Mouse (Mus musculus) kidney, postnatal 14 days (tissue): ENCODE results near the gene Ccdc155.
A peak's percentile ranks its signal among the peaks of the same experiment; 100 is the strongest.

Source experiments
- DNase-seq: peaks from one replicate; pipeline ENCODE4 v3.0.0; 2022; ENCODE audit warnings: mixed read lengths

Ccdc155 gene

DNA sequence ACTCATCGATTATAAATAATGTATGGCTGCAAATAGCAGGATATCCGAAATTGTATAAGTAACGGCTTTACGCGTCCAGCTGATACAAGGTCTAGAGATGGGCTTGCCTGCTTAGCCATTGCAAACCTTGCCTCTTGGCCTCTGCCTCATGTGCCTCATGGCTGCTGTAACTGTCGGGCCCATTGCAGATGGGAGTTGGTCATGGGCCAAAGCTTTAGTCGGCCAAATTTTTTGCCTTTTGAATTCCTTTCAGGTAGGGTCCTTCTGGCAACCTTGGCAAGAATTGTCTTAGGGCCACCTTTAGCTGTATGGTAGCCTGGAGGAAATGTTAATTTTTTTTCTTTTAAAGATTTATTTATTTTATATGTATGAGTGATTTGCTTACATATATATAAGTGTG, 20.1 kb upstream of the Ccdc155 start:
- no peak for DNase-seq

DNA sequence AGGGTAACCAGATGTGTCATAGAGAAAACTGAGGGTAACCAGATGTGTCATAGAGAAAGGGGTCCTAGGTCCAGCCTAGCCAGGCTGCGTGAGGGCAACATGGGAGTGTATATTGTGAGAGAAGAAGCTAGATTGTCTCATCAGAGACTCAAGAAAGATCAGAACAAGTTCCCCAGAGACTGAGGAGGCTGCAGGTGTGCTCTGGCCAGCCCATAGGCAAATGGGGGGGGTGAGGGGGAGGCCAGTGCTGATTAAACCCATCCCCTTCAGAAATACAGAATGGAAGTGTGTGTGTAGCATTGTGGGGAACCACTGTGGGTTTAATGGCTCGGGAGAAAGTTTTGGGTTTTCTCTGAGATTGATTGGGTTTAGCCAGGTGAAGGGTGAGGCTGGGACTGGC, 17.0 kb upstream of the Ccdc155 start:
- no peak for DNase-seq

DNA sequence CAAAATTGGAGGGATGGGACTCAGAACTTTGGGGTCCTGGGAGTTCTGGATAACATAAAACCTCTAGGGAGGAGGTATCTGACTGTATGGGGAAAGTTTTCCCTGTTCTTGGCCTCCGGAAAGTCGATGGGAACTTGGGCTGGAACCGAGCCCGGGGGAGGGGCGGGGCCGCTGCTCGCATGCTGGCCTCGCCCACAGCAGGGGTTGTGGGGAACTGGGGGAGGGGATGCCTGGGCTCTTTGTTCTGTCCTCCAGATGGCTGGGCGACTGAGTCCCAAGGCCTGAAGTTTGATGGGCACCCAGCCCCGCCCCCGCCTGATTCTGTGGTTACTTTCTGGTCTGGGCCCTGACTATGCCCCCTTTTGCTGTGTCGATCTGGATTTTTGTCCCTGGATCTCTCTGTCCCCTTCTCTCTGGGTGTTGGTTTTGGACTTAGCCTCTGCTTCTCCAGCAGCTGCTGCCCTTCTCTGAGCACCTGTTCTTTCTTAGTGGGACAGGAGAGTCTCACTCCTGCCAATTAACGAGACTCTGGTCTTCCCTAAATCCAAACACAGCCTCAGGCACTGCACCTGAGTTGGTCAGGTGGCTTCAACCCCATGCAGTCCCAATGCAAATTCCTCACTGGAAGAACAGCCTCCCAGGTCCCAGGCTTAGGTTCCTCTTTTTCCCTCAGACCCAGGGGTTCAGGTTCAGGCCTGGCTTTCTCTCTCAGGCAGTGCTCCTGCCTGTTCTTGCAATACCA, 11.9 kb upstream of the Ccdc155 start:
- peak; percentile 88 for DNase-seq

DNA sequence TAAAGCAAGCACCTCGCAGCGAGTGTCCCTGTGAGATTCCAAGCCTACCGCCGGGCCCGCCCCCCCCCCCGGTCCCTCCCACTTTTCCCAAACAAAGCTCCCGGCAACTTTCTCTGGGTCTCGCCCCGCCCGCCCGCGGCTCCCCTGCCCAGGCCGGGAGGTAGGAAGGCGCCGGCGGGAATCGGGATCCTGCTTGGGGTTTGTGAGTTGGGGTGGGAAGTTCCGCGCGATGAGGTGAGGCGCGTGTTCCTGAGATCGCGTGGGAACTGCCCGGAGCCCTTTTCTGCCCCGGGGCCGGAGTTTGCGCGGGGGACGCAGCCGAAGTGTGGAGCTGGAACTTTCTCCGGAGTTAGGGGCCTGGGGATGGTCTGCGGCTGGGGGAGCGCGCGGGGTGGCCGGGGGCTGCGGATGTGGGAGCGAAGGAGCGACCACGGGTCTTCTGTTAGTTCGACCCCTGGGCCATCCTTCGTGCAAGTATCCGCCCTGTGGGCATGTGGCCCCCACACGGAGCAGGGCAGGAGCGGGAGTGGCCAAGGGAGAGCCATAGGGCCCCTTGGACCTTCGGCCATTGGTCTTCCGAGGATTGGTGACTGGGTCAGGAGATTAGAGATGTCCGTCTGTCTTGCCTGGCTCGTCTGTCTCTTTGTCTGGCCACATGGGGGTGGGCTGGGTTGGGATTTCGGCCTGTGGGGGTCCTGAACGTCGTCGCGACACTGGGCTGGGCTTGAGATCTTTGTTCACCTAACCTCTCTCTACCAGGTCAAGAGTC, 11.2 kb upstream of the Ccdc155 start, which contains the start of gene Tead2:
Gene Tead2, plus strand, starts transcription at position 81 of the 769 bp plus-strand sequence.
- DNase-seq: peak; percentile 72

DNA sequence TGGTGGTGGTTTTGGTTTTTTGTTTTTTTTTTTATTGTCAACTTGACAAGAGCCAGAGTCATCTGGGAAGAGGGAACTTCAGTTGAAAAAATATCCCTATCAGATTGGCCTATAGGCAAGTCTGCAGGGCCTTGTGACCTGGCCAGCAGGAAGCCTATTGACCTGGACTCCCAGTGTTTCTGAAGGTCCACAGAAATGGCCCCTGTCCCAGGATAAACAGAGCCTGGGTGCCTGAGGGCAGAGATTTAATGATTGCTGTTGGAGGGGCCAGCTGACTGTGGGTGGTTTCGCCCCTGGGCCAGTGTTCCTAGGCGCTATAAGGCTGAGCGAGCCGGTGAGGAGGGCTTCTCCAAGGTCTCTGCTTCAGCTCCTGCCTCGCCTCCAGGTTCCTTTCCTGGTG, 9.0 kb upstream of the Ccdc155 start:
- DNase-seq: no peak

DNA sequence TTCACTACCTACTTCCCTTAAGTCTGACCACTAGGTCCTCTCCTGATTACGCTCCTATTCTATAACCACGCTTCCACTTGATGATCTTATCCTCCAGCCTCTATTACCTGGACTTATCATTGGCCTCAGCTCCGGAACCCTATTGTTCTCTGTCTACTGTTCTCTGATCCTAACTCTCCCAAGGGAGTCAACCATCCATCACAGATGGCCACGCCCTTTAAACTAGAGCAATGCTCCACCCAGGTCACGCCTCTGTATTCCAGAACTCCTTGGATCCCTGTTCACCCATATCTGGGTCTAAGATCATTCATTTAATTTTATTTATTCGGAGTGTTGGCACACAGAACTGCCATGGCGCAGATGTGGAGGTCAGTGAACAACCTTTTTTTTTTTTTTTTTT, 7.7 kb upstream of the Ccdc155 start:
- no peak for DNase-seq

DNA sequence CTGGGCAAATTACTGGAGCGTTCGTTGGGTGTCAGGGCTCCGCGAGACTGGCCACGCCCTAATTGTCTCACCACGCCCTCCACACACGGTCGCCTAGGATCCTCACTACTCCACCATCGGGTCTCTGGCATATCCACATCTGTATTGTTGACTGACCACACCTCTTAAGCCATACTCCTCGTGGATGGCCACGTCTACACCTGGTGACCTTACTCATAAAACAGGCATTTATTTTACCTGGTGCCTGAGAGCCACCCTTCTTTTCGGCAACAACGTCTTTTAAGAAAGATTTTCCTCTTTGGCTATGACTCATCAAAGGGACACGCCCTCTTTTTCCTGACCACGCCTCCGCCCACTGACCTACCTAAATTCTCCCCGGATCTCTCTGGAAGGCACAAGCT, 7.2 kb upstream of the Ccdc155 start, which contains the start of gene Dkkl1:
Gene Dkkl1, minus strand, starts transcription at position 297 of the 401 bp plus-strand sequence.
- no peak for DNase-seq

DNA sequence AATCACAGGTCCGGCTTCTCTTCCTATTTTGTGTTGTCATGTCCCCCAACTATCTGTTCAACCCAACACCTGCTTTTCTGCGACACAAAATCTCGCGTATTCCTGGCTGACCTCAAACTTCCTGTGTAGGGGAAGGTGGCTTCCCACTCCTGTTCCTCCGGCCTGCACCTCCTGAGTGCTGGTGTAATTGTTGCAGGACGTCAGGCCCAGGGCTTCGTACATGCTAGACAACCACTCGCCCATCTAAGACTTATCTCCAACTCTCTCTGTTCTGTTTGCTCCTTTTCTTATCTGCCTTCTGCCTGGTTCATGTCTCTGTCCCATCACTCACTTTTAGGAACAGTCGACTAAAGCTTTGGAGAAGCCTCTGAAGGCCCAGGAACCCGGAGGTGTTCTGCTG, 6.4 kb upstream of the Ccdc155 start:
- no peak for DNase-seq

DNA sequence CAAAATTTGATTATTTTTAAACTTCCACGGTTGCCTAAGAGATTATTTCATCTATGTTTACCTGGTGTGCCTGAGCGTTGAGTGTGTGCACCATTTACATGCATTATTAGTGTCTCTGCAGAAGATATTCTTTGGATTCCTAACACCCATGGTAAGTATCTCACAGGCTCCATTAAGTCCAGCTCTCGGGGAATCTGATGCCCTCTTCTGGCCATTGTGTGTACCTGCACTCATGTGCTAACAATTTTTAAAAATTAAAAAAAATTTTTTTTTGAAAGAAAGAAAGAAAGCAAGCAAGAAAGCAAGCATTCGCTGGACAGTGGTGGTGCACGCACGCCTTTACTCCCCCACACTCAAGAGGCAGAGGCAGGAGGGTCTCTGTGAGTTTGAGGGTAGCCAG, 3.6 kb upstream of the Ccdc155 start:
- DNase-seq: no peak

DNA sequence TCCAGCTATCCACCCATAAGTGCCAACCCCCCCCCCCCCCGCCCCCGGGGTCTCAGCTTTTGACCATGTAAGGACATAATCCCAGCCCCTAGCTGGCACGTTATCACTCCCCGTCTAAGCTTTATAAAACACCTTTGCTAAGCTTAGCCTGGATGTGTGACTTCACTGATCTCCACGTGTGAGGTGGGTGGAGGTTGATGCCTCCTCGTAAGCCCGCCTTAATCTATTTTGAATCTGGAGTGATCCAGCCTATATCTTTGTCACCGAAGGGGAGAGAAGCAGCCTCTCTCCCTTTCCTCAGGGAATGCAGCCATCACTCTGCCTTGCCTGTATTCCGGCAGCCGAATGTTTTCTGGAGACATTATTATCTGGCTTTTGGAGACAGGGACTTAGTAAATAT, 2.0 kb downstream of the Ccdc155 start:
- no peak for DNase-seq

DNA sequence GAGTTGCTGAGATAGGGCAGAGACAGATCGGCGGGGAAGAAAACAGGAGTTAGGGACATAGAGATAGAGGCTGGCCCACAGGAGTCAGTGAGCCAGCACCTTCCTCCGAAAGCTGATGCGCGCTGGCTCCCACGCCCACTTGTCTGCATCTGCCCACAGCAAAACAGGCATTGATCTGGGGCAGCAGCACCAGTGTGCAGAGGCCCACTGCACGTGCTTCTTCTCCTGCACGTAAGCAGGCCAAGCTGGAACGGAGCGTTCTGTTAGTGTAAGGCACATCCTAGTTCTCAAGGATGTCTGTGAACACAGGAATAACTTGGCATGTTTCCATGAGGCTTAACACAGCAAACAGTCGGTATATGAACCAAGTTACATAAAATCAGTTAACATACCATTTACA, 5.7 kb downstream of the Ccdc155 start:
- no peak for DNase-seq

DNA sequence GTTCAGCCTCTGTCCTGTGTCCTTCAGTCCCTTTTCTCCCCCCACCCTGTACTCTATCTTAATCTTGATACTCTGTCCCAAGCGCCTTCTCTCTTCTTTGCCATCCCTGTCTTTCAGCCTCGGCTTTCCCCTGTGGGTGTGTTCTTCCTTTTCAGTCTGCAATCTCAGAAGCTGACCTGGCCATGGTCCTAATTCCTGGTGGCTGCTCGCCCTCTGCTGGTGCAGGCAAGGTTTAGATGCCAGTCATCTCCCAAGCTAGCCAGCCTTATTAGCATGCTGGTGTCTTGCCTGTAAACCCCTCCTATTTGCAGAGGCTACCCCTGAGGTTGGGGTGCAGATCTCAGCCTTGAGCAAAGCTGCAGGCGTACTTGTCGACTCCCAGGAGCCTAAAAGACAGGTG, 6.3 kb downstream of the Ccdc155 start:
- DNase-seq: peak; percentile 84

DNA sequence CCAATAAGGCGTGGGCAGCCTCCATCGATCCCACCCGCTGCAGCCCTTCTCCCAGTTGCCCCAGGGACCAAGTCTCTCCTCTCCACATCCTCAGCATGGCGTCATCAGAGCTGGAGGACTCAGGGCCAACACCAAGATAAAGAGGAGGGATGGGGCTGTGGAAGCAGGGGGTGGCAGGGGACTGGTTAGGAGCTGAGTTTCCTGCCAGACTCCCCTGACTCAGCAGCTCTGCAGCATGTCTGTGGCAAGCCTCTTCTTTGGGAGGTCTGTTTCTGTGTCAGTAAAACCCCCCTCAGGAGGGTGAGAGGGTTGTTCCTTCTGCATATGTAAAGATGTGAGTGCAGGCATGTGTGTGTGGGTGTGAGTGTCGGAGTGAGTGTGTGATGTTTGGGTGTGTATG, 7.7 kb downstream of the Ccdc155 start:
- no peak for DNase-seq

DNA sequence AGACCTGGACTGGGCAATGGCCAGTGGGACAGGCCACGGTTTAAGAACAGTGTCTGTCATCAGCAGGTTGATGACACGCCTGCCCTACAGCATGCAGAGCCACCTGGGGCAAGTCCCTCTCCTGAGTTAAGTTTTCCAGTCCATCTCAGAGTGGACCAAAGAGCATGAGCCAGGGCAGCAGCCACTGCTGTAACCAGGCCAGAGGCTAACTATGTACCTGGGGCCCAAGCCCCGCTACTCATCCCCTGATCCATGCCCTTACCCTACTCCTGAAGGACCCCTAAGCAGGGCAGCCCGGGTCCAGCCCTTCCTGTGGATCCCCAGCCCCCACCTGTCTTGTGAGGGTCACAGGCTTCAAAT, 8.5 kb downstream of the Ccdc155 start:
- DNase-seq: no peak

DNA sequence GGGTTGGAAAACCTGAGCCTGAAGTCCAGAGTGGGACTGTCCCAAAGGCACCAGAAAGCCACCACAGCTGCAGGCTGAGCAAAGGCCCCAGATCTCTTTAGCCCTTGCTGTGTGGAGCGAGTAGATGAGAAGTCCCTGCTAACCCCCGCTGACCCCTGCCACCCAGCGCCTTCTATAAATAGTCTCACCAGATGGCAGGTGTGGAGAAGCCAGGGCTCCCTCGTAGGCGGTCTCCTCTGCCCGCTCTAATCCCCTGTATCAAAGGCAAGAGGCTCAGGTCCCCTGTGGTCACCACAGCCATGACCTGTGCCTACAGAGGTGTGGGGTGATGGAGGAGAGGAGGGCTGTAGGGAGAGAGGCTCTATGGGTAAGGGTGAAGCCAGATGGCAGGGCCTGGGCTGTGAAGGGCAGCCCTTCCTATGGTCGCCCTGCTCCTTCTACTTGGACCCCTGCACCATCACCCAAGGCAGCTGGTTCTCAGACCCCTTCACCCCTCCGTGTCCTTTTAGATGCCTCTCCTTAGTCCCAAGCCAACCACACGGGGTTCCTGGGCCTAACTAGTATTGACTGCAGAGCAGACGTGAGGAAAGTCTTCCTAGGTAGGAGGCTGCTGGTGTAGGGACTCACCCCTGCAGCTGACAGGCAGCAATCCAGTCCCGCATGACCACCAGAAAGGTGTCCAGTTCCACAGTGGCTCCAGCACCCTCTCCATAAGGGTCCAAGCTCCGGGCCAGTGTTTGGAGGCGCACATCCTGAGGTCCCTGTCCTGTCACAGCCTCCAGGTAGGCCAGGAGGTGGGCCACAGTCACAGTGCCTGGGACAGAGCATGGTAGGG, 9.1 kb downstream of the Ccdc155 start:
- no peak for DNase-seq

DNA sequence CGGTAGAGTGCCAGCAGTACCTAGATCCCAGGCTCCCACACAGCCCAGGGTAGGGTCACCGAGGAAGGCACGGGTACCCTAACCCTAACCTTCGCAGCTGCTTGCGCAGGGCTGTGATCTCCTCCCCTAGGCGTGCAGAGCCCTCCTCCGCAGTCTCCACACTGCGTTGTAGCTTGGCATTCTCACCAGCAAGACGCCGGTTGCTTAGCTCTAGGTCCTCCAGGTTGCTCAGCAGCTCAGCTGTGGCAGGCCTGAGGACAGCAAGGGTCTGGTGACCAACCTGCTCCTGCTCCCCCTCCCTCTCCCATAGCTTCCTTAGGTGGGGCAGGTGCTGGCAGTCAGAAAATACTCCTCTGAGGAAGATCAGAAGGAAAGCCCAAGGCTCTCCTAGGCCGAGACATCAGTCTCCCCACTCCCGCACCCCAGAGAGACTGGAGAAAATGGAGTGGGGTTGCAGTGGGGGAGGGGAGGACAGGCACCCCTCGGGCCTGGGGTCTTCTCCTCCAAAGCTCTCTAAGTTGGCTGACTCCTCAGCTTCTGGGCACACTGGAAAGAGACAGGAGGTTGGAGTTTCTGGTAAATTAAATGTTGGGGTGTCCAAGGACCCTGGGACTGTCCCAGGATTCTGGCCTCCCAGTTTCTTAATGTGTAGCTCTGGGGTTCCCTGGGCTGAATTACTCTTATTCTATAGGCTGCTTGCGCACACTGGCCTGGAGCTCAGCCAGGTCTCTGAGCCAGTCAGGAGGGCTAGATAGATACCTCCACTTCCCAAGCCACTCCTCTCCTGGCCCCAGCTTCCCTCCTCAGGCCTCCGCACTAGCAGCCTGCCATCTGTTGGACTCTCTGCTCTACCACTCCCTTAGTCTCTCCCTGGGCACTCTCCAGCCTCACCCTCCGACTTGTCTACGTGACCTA, 10.6 kb downstream of the Ccdc155 start:
- DNase-seq: no peak

DNA sequence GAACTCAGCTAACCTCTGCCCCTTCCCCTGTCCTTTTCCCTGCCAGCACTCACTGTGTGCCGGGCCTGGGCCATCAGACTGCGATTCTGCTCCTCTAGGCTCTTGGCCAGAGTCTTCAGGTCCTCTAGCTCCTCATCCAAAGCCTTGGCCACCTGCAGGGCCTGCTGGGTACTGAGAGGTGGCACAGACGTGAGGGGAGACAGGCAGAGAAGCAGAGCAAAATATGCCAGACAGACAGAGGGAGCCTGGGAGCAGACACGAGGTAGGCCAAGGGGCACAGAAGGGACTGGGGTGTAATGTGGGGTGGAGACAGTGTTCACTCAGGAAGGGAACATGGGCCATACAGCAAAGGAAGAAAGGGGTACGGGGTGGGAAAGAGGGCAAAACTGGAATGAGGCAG, 11.3 kb downstream of the Ccdc155 start:
- DNase-seq: no peak

DNA sequence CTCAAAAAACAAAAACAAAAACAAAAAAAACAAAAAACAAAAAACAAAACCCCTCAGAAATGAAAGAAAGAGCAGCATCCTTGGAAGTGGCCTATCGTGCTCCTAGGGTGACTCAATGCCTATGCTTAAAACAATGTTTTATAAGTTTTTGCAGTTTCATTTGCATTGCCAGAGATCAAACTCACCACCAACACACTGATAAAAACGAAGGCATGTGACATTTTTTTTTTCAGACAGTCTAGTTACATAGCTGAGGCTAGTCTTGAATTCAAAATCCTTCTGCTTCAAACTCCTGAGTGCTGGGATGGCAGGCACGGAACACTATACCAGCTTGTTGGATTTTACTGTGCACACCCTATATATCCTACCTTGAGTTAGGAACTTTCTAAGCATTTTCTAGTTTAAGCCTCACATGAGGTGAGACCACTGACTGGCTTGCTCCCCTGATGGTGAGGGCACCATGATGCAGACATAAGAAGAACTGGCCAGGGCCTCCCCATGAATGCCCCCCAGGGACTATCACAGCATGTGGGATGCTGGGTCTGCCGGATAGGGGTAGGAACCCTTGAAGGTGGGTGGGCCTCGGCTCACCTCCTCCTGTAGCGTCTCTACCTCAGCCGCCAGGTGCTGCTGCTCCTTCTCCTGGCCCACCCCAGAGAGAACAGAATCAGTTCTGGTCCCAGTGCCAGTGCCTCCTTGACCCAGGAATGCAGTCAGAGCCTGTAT, 11.9 kb downstream of the Ccdc155 start:
- DNase-seq: no peak

DNA sequence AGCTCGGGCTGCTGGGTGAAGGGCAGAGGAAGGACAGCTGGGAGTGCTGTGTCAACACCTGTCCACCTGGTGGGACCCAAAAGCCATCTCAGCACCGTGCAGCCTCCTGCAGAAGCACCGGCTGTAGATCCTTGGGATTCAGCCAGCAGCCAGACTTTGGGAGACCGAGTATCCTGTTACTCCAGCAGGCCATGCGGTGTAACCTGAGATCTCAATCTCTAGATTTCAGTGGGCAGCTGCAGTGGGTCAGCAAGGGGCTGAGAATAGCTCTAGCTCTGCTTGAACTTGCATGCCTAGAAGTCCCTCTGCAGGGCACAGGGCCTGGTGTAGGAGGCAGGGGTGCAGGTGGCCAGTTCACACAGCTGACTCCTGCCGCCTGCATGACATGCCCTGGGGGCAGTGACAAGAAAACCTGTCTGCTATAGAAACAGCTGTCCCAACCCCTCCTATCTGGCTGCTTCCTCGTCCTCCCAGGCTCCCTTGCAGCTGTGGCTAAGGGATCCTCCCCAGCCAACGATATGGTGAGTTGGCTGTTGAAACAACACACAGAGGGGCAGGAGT, 12.8 kb downstream of the Ccdc155 start:
- no peak for DNase-seq

DNA sequence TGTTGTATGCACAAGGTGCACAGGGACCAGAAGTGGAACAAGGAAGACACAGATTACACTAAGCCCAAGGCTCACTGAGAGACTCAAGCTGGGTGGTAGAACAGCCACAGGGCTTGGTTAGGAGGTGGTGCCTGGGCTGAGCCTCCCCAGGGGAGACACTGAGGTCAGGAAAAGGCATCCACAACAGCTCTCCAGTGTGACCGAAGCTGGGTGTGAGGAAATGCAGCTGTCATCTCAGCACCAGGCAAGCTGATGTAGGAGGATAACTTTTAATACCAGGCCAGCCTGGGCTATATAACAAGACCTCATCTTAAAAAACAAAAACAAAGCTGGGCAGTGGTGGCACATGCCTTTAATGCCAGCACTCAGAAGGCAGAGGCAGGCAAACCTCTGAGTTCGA, 13.5 kb downstream of the Ccdc155 start:
- no peak for DNase-seq

DNA sequence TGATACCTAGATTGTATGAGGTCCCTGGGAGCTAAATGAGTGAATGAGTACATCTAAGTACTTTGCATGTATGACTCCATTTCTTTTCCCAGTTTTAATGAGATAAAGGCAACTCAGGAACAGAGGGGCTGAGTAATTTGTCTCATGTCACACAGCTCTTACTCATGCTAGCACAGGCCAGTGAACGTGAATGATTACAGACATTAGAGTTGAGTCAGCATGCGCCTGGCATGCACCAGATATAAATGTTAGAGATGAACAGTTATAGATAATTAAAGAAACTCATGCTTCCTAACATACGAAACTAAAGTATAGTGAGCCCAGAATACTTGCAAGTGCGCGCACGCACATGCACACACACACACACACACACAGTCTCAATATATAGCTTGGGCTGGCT, 14.5 kb downstream of the Ccdc155 start:
- no peak for DNase-seq
